Mouse (Mus musculus) adrenal gland, adult 2 months (tissue): ENCODE measurements around the gene Paip2b. TPM values are rescaled to one million over a fixed set of nuclear protein-coding genes. Genes with fewer than 3 reads are reported as not detected.
"Not testable (repeated sequence)": the region's sequence is repeated elsewhere in the genome, so short reads cannot be mapped to it uniquely, and the experiment has no call there.

Source experiments
- DNase-seq: peaks from one replicate; pipeline ENCODE4 v3.0.0; 2021
- polyA plus RNA-seq: library from polyadenylated mRNA; depleted of rRNA; stranded (reverse); fragments of >200 nt; gene quantifications from 2 replicates; pipeline ENCODE4 v1.2.3, GENCODE M21; 2012
- total RNA-seq, 2 experiments: library from RNA; stranded (reverse); gene quantifications; 2 replicates each; pipeline ENCODE4 v1.2.3; 2021

Paip2b gene
- total and polyA plus RNA-seq, 3 experiments, result 5.0 to 36.9 (median 22.0) TPM

DNA sequence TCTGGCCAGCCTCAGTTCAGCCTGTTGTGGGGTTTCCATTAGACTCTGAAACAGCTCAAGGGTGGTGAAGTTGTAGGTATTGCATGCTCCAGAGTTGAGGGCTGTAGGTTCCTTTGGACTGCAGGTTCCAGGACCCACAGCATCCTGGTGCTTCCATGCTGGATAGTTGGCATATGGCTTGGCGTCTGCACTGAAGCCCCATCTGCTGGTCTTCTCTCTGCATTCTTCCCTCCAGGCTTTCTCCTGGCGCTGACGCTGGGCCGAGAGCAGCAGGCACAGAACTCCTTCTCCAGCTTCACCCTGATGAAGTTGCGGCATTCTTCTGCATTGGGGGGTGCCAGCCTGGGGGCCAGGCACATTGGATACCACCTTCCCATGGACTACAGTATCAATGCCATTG is 29.5 kb downstream of the Paip2b start:
- DNase-seq, result no peak

DNA sequence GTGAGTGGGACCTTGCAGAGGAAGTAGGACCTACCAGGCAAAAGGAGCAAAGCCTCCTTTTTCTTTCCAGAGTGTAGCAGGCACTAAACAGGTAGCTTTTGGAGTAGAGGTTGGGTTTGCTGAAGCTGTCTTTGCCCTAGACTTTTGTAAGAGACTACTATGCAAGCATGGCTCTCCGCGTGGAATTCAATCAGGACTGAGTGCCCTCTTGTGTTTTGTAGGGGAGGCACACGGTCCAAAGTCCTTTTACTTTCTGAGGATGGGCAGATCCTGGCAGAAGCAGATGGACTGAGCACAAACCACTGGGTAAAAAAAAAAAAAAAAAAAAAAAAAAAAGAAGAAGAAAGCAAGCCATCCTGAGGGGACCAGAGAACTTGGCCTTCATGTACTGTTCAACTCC is 34.9 kb downstream of the Paip2b start:
- DNase-seq, result no peak

GRCm38 (mm10) chr6:83795492-83795900 is 36.0 kb downstream of the Paip2b start:
- peak; percentile 58 for DNase-seq

GRCm38 (mm10) chr6:83794760-83795296 is 36.7 kb downstream of the Paip2b start, which contains the start of gene Nagk:
TSS of gene Nagk (plus strand) at chr6:83794982.
- DNase-seq, result peak; percentile 95

DNA sequence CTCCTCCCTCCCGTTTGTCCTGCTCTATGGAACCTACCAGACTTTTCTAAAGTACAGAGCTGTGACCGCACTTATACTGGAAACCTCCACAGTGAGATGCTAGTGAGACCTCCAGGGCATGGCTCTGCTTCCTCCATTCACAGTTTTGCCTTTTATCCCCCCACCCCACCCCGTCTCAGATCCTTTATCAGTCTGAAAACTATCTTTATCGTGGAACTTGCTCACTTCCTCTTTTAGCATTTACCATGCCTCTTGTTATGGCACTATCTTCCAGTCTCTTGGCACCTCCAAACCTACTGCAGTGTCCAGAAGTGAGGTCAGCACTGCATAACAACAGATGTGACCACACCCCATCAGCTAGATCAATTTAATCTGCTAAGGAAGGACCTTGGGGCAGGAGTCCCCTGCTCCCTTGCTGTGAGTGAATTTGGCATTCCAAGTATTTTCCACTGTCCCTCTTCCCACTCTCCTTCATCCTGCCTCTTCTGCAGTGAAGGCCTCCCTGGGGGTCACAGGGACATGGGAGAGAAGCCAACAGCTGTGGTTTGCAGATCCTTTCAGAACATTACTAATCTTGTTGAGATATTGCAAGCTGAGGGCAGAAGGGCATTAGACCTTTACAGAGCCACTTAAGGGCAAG is 40.2 kb downstream of the Paip2b start:
- DNase-seq, result no peak

- not testable (repeated sequence) for DNase-seq
These were observed 41.0 kb downstream of the Paip2b start for GRCm38 (mm10) chr6:83790533-83790932.

GRCm38 (mm10) chr6:83788554-83788953 is 43.0 kb downstream of the Paip2b start:
- no peak for DNase-seq

GRCm38 (mm10) chr6:83786426-83786825 is 45.1 kb downstream of the Paip2b start:
- no peak for DNase-seq

DNA sequence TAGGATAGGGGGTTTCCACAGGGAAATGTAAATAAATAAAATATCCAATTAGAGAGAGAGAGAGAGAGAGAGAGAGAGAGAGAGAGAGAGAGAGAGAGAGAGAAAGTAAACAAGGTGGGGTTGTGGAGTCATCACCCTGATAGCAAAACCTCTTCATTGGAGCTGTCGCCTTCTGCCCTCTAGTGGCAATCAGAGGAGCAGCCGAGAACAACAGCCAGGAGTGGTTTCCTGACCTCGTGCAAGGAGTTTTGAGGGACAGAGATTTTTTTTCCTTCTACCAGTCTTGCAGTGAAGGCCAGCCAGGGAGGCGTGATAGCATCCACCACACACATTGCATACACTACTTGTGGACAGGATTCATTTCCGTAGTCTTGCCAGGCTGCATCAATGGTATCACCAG is 52.5 kb downstream of the Paip2b start:
- peak; percentile 77 for DNase-seq

DNA sequence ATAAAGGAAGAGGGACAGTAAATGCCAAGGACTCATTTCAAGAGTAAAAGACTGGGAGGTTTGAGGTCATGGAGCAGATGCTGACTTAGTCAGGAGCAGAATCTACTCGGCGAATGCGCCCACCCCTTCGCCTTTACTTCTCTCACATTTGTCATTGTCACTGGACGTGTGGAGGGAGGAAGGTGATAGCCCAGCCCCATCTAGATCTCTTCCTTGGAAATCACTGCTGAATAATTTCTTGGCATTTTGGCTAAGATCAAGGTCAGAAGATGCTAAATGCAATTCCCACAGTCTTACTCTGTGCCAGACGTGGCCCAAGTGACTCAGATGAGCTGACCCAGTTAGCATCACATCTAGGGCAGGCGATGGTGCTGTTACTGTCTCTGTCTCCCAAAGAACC is 53.2 kb downstream of the Paip2b start:
- peak; percentile 86 for DNase-seq

- DNase-seq, result peak; percentile 97
These were observed 55.8 kb downstream of the Paip2b start, which contains the start of gene Tex261 for GRCm38 (mm10) chr6:83775638-83776293. TSS of gene Tex261 (minus strand) at chr6:83775813.

- no peak for DNase-seq
These were observed 56.6 kb downstream of the Paip2b start for GRCm38 (mm10) chr6:83774781-83775563.

GRCm38 (mm10) chr6:83774126-83774525 is 57.4 kb downstream of the Paip2b start:
- DNase-seq, result no peak

DNA sequence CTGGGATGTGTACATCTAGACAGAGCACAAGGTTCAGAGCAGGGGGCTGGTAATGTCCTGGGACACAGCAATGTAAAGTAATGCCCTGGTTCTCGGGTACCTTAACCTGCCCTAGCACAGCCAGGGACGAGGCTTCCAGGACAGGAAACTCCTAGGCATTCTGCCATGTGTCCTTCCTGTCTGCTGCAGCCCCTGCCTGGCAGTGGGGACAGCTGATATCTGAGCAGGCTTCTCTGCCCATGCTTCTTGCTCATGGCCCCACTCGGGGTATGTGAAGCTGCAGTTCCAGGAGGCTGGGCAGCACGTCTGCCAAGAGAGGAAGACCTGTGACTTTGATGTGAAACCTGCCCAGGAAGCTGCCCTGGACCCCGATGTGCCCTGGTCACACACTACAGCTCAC is 63.1 kb downstream of the Paip2b start:
- no peak for DNase-seq

DNA sequence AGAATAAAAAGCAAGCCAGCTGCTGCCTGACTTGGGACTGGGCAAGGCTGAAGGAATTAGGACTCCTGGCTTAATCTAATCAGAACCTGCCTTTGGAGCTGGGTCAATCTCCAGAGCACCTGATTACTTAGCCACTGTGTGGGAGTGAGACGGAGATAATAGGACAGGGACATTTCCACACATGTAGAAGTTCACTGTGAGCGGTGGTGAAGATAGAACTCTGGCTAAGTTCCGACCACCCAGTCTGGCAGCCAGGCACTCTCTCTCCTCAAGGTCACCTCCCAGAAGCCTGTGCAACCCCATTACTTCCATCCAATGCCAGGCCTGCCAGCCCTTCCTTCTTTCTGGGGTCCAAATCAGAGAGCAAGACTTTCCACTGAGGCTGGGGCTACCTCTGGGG is 64.6 kb downstream of the Paip2b start:
- DNase-seq, result no peak

GRCm38 (mm10) chr6:83762880-83763431 is 68.6 kb downstream of the Paip2b start:
- peak; percentile 54 for DNase-seq

- no peak for DNase-seq
These were observed 69.2 kb downstream of the Paip2b start, which contains the start of gene Ankrd53 for GRCm38 (mm10) chr6:83762344-83762743. TSS of gene Ankrd53 (plus strand) at chr6:83762644.

DNA sequence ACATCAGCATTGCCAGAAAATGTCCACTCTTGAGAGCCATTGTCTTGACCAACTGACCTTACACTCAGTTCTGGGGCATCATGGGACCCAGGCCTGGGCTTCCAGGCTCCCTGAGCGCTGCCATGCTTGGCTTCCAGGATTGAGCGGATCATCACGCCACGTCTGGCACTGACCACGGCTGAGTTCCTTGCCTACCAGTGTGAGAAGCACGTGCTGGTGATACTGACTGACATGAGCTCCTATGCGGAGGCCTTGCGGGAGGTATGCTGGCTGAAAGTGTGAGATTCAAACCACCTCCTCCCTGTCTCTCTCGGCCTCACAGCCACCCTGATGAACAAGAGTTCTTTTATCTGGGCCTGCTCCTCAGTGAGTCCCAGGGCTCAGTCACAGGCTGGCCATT is 75.5 kb downstream of the Paip2b start:
- no peak for DNase-seq
